Mouse (Mus musculus) lung, embryonic 14.5 days (tissue): ENCODE results near the gene Brms1. TPM values are rescaled to one million over a fixed set of nuclear protein-coding genes. Genes with fewer than 3 reads are reported as not detected.
"Not testable (repeated sequence)": the region's sequence is repeated elsewhere in the genome, so short reads cannot be mapped to it uniquely, and the experiment has no call there.

Experiments used
- ATAC-seq: fragments of 200-750 bp; cut with Nextera tagmentation; 2 replicates; pipeline ENCODE4 v1.8.0; 2017; ENCODE audit warnings: mild to moderate bottlenecking, moderate TSS enrichment, moderate library complexity; ENCODE audit not compliant: insufficient read depth
- DNase-seq: peaks from one replicate; pipeline ENCODE4 v3.0.0-alpha.2; 2015
- H3K27ac ChIP-seq: fragments of 300-500 bp; sonication (generic); 2 replicates; pipeline ENCODE4 v1.5.1; 2014; ENCODE audit warnings: low read depth, mild to moderate bottlenecking, moderate library complexity
- H3K27me3 ChIP-seq: fragments of 300-500 bp; sonication (generic); 2 replicates; pipeline ENCODE4 v1.6.1; 2014; ENCODE audit warnings: low read length, control low read depth; ENCODE audit not compliant: insufficient read depth
- H3K36me3 ChIP-seq: fragments of 300-500 bp; sonication (generic); 2 replicates; pipeline ENCODE4 v1.6.1; 2014; ENCODE audit warnings: control low read depth; ENCODE audit not compliant: insufficient read depth
- H3K4me1 ChIP-seq: fragments of 300-500 bp; sonication (generic); 2 replicates; pipeline ENCODE4 v1.6.1; 2014; ENCODE audit warnings: antibody characterized with exemption, control low read depth; ENCODE audit not compliant: insufficient read depth
- H3K4me2 ChIP-seq: fragments of 300-500 bp; sonication (generic); 2 replicates; pipeline ENCODE4 v1.6.1; 2014; ENCODE audit warnings: mild to moderate bottlenecking
- H3K4me3 ChIP-seq: fragments of 300-500 bp; sonication (generic); 2 replicates; pipeline ENCODE4 v1.5.1; 2014; ENCODE audit warnings: low read depth, low read length
- H3K9ac ChIP-seq: fragments of 300-500 bp; sonication (generic); 2 replicates; pipeline ENCODE4 v1.6.1; 2014
- H3K9me3 ChIP-seq: fragments of 300-500 bp; sonication (generic); 2 replicates; pipeline ENCODE4 v1.6.1; 2016; ENCODE audit warnings: low read depth, low read length, control low read depth
- CTCF ChIP-seq: IDR thresholded peaks from 2 replicates; pipeline ENCODE4 v1.5.1; 2016; ENCODE audit warnings: antibody characterized with exemption, low read depth
- WGBS: fragments of 180-500 bp; shearing (Covaris S2); extraction: QIAGEN DNeasy Blood & Tissue Kit; methylation state at CpG from one replicate; pipeline ENCODE4 v1.1.7; 2014; 5-methylcytosine and 5-hydroxymethylcytosine counted together
- polyA plus RNA-seq: library from polyadenylated mRNA; unstranded; fragments of >200 nt; fragmentation: Nextera tagmentation; extraction: Ambion mirVana; gene quantifications from 2 replicates; pipeline ENCODE4 v1.2.1, GENCODE M21; 2014

The Brms1 gene
- polyA plus RNA-seq, 1 experiment from 2014 or later = 43.4 TPM

DNA sequence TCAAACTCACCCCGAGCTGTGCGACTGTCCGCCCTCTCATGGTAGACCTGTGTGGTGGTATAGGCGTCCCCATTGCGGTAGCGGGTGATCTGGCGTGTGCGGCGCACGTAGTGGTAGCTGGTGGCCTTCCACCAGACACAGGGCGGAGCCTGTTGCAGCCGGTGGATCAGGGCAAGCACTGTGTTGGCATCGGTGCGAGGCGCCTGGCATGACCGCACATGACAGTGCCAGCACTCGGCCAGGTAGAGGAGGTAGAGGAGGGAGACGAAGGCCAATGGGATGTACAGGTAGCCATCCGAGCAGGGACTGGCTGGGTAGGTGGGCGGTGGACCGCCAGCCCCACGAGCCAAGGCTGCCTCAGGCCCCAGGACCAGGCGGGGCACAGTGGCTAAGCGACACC, 41.4 kb downstream of the Brms1 start:
- Histone ChIP-seq H3K4me2 (no peak overlapping the region), H3K36me3 (no peaks in the 10 kb centered on the region), H3K27ac (no peak overlapping the region), H3K27me3 (peaks cover 58% of the 10 kb centered on the region), H3K9ac (no peak overlapping the region), H3K4me3 (no peak overlapping the region), H3K4me1 (0 out of 2 replicates have a peak, but pooled peaks cover 3% of the 10 kb centered on the region), H3K9me3 (no peaks in the 10 kb centered on the region)
- no peak for DNase-seq
- WGBS = 55% methylated on average over 24 of the region's 24 CpGs
- ATAC-seq = no peak
- no peak for TF ChIP-seq CTCF

DNA sequence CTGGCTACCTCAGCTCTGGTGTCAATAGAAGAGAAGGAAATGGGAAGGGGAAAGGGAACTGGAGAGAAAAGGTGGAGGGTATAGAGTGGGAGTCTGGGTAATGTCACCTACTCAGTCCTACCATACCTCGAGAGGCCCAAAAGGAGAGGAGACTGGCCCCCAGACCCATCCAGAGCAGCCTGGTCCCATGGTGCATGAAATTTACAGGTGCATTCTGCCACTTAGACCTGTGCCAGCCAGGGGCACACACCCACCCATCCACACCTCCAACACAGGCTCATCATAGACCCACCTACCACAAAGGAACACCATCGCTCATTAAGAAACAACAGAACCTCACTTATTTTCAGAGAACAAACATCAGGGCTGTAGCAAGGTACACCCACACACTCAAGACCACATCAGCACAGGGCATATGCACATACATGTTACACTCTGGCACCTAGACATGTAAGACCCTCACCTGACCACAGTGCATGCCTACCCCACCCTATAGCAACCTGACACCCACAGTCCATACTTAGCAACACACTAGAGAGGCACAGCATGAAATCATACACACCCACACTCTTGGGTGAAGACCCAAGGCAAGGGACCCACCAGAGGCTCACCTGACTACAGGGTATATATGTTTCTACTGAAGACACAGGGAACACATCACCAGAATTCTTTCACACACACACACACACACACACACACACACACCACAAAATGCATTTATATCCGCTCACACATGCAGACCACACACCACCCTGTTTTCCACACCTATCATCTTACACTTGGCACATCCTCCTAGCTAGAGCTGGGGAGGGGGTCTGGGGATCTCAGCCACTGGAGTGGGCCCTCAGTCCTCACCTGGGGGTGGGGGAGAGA, 43.0 kb downstream of the Brms1 start:
- H3K27me3 ChIP-seq = peaks cover 58% of the 10 kb centered on the region
- H3K36me3 ChIP-seq = no peaks in the 10 kb centered on the region
- H3K9ac ChIP-seq = no peak overlapping the region
- TF ChIP-seq CTCF = no peak
- no peak overlapping the region for H3K4me2 ChIP-seq
- DNase-seq (no peak), ATAC-seq (no peak)
- peaks cover 6% of the 10 kb centered on the region; the same call in 1 of the 2 replicates for H3K4me1 ChIP-seq
- no peak overlapping the region for H3K4me3 ChIP-seq
- no peaks in the 10 kb centered on the region for H3K9me3 ChIP-seq
- WGBS = 54% methylated on average over 3 of the region's 3 CpGs
- H3K27ac ChIP-seq = no peak overlapping the region

DNA sequence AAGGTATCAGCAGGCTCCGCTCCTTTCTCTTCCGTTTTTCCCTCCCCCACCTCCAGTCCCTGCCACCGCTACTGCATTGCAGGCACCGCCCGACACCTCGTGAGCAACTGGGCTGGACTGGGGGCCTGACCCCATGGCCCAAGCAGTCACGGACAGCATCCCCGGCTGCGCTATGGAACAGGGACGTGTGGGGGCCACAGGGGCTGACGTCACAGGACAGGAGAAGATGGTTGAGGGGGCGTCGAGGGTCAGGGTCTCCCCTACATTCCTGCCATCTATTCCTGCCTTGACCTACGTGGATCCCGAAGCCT, 43.6 kb downstream of the Brms1 start:
- Histone ChIP-seq H3K27ac (no peak overlapping the region), H3K4me2 (peak overlapping the region; percentile 76), H3K27me3 (peaks cover 58% of the 10 kb centered on the region), H3K9me3 (no peaks in the 10 kb centered on the region), H3K36me3 (0 out of 2 replicates have a peak, but pooled peaks cover 5% of the 10 kb centered on the region), H3K9ac (no peak overlapping the region), H3K4me3 (peak overlapping the region; percentile 44), H3K4me1 (peaks cover 8% of the 10 kb centered on the region; the same call in 1 of the 2 replicates)
- ATAC-seq (no peak), DNase-seq (no peak)
- 2% methylated on average over 15 of the region's 15 CpGs for WGBS
- TF ChIP-seq CTCF = no peak

DNA sequence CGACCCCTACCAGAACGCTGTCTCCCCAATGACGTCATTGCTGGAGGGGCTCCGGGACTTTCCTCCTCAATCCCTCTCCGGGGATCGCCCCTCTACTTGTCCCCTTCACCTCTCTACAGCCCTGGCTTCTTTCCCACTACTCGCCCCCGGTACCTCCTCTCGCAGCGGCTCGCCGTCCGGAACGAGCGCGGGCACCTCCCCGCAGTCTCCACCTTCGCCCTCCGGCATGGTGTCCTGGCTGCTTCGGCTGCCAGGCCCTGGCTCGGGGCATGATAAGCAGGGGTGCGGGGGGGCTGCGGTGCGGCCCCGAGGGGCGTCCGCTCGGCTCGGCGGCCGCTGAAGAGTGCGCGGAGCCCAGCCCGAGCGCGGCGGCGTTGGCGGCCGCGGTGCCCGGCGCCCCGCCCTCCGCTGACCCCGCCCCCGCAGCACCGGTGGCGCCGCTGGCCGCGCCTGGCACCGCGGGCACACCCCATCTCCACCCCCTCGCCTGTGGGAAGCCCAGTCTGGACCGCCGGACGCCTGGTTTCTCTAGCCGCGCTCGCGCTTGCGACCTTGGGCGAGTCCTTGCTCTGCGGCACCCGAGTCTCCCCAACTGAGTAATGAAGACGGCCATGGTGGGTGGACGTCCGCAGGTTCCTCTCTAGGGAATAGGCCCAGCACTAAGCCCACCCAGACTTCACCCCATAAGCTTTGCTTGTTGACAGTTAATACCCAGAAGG, 44.1 kb downstream of the Brms1 start, which contains the start of gene Tmem151a:
Gene Tmem151a, minus strand, starts transcription at position 387 of the 719 bp plus-strand sequence.
- Histone ChIP-seq H3K4me1 (peaks cover 8% of the 10 kb centered on the region; the same call in 1 of the 2 replicates), H3K9ac (no peak within 1 kb of the TSS; the same call in 1 of the 2 replicates), H3K4me3 (peak within 1 kb of the TSS; percentile 44), H3K27me3 (peaks cover 58% of the 10 kb centered on the region), H3K36me3 (peaks cover 10% of the 10 kb centered on the region; the same call in 1 of the 2 replicates), H3K27ac (no peak within 1 kb of the TSS), H3K4me2 (peak within 1 kb of the TSS; percentile 76), H3K9me3 (no peaks in the 10 kb centered on the region)
- WGBS = under 1% methylated on average over 69 of the region's 69 CpGs
- TF ChIP-seq CTCF = no peak
- ATAC-seq = no peak
- DNase-seq = no peak

DNA sequence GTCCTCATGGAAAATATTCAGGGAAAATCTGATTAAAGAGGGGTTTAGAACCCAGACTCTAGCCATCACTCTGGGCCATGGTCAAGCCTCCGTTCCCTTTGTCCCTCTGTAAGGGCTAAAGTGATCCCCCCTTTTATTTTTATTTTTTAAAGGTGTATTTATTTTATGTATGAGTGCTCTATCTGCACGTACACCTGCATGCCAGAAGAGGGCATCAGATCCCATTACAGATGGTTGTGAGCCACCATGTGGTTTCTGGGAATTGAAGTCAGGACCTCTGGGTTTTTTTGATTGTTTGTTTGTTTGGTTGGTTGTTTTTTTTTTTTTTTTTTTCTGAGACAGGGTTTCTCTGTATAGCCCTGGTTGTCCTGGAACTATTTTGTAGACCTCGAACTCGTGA, 45.4 kb downstream of the Brms1 start:
- WGBS = 48% methylated on average over 4 of the region's 4 CpGs
- H3K27me3 ChIP-seq = peaks cover 49% of the 10 kb centered on the region

DNA sequence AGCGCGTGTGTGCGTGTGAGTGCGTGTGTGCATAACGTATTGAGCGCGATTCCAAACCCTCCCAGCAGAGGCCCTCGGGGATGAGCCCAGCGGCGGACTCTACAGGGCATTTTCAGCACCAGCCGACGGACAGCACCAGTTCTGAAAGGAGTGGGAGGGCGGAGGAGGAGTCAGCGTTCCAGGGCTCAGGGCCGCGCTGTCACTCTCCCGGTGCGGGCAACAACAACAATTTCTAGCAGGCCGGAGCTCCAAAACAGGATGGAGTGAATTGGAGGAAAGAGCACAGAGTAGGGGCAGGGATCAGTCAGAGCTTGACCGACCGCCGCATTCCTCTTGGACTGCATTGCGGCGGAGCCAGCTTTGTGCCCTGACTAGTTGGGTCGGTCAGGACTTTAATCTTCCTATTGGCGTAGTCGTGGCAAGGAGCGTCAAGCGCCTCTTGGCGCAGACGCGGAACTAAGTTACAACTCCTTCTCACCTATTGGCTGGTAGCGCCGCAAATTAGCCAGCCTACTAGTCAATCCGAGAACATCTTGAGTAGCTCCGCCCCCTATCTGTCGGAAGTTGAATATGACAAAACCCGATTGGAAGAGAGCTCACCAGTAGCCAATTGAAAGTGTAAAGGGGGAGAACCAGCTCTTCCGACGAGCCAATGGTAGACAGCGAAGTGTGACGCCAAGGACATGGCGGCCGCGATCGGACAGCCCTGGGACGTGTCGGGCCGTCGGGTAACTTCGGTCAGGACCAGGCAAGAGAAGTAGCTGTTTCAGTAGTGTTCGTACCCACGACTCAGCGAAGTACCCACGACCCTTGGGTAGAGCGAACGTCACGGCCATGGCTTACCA, 47.0 kb downstream of the Brms1 start, which contains the start of gene Yif1a:
Gene Yif1a, plus strand, starts transcription at position 655 of the 845 bp plus-strand sequence.
- peak within 1 kb of the TSS; percentile 82 for H3K4me3 ChIP-seq
- ATAC-seq (peak; percentile 96), DNase-seq (peak; percentile 99)
- TF ChIP-seq CTCF = peak; percentile 77
- H3K4me1 ChIP-seq = peaks cover 8% of the 10 kb centered on the region; the same call in 1 of the 2 replicates
- WGBS = under 1% methylated on average over 58 of the region's 58 CpGs
- H3K36me3 ChIP-seq = peaks cover 35% of the 10 kb centered on the region; the same call in 1 of the 2 replicates
- H3K27me3 ChIP-seq = peaks cover 33% of the 10 kb centered on the region
- H3K27ac ChIP-seq = peak within 1 kb of the TSS; percentile 76
- H3K9me3 ChIP-seq = no peaks in the 10 kb centered on the region
- H3K4me2 ChIP-seq = peak within 1 kb of the TSS; percentile 89
- peak within 1 kb of the TSS; percentile 69 for H3K9ac ChIP-seq

More for the DNA sequence above, 45.4 kb downstream of the Brms1 start:
- H3K27ac ChIP-seq, ATAC-seq, H3K9ac ChIP-seq, DNase-seq, H3K4me3 ChIP-seq, H3K4me2 ChIP-seq, H3K9me3 ChIP-seq, H3K4me1 ChIP-seq: not testable (repeated sequence)
- peaks cover 21% of the 10 kb centered on the region; the same call in 1 of the 2 replicates for H3K36me3 ChIP-seq
